Mouse (Mus musculus) testis, adult 2 months (tissue): ENCODE measurements around the gene Ilf2.

Experiments used
- CTCF ChIP-seq: fragments of 200-500 bp; IDR thresholded peaks from 2 replicates; pipeline ENCODE4 v1.5.1; 2012; ENCODE audit warnings: low read depth, mild to moderate bottlenecking, inconsistent platforms, low read length, moderate library complexity; ENCODE audit not compliant: control insufficient read depth, insufficient read depth, insufficient replicate concordance
- POLR2A ChIP-seq: fragments of 200-500 bp; IDR thresholded peaks from 2 replicates; pipeline ENCODE4 v1.6.1; 2012; ENCODE audit warnings: low read depth, mild to moderate bottlenecking, inconsistent platforms, low read length, moderate library complexity; ENCODE audit not compliant: control insufficient read depth

DNA sequence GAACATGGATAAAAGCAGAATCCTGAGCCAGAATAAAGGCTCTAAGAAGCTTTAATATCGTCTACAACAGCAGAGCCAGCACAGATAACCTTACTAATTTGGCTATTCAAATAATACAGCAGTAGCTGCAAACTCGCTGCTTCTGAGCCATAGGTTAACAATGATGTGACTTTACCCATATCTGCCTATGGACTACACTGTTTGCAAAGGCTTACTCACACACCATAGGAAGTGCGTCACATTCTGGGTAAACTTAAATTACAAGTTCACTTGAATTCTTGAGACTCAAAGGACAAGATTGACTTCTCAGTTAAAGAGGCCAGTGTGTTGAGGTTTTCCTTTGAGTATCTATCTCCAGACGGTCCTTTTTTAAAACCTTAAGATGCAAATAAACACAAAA, 27.5 kb downstream of the Ilf2 start:
- TF ChIP-seq POLR2A = no peak
- TF ChIP-seq CTCF = no peak
